Mouse (Mus musculus) right cerebral cortex, adult 18-20 months (tissue): ENCODE results near the gene 1700003E16Rik.

Experiments
- DNase-seq: peaks from one replicate; pipeline ENCODE4 v3.0.0; 2022; ENCODE audit warnings: mixed read lengths

1700003E16Rik gene

DNA sequence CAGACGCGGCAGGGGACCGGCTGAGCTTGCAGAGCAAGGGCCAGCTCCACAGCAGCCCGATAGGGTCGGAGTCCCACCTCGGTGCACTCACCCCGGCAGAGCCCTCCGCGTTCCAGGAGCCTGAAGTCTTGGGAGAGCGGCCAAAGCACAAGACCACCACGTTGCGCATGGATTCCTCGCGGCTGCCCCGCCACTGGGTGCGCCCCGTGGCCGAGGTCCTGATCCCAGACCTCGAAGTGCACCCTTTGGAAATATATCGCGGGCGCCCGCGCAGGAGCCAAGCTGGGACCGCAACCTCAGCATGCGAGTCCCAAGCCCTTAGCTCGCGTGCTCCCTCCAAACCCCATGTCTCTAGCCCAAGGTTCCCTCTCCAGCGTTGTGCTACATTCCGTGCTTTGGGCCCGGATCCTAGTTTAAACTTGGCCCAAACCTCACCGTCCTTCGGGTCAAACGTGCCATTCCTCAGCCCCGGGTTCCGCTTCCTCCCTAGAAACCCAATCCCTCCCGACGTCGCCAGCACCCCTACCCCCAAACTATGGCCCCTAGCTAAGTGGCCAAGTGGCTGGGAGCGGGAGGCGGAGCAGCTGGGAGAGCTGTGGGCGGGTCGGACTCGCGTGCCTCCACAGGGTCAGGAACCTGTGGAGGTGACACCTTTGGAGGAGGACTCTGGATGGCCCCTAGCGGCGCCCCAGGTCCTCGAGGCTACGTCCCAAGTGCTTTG is 5.9 kb downstream of the 1700003E16Rik start:
- no peak for DNase-seq

DNA sequence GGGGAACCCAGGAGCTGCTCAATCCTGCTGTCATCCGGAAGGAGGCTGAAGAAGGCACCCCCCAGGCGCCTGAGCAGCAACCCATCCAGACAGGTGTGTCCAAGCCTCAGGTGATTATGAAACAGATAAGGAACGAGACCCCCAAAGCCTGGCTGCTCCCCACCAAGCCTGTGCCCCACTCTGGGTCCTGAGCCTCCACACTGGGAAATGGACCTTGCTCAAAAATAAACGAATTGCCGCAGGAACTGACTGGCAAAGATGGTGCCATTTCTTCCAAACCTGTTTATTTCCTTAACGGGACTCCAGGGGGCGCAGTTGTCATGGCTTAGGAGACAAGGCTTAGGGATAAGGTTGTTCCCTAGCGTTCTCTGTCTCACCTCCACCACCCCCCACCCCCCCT is 6.5 kb downstream of the 1700003E16Rik start:
- peak; percentile 64 for DNase-seq

DNA sequence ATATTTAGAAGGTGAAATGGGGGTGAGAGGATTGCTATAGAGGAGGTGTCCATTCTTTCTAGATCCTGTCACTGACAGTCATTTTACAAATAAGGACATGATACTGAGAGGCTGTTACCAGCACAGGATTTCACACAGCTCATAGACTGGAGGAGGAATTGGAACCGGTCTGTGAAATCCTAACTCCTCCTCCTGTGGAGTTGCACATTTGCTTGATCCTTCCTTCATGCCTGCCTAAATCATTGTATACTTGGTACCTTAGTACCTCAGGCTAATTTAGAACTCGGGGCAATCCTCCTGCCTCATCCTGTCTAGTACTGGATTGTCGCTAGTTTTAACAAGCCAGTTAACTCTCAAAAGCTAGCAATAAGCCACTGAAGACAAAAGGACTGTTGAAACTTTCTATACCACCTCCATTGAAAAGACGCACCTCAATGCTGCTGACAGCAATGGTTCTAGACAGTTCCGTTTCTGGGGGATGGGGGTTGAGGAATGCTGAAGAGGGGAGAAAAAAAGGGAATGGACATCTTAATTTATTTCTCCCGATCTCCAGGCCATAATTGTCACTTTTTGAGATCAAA is 8.9 kb downstream of the 1700003E16Rik start:
- no peak for DNase-seq

DNA sequence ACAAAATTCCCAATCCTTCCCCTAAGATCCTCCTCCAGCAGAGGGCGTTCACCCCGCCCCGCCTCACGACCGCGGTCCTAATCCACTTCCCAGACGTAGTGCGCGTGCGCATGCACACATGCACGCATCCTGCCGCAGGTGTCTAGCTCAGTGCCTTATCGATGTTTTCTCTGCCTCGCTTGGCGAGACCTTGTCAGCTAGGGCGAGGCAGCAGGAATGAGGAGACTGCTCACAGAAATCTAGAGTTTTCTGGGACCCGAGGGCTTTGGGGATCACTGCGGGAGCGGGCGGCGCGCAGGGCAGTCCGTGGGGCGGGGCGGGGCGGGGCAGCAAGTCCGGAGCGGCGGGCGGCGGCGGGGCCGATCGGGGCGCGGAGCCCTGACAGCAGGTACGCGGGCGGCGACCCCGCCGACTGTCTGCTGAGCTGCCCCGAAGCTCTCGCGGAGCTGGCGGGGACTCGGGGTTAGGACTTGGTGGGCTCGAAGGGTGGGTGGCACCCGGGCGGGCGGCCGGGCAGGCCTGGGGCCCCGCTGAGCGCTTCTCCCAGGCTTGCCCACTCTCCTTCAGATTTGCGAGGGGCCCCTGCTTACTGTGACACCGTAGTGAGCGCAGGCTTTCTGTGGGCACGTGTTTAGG is 9.5 kb downstream of the 1700003E16Rik start, which contains the start of gene Dctn1:
Dctn1 (plus strand) TSS at position 314 of the 636 bp plus-strand sequence.
- peak; percentile 94 for DNase-seq

DNA sequence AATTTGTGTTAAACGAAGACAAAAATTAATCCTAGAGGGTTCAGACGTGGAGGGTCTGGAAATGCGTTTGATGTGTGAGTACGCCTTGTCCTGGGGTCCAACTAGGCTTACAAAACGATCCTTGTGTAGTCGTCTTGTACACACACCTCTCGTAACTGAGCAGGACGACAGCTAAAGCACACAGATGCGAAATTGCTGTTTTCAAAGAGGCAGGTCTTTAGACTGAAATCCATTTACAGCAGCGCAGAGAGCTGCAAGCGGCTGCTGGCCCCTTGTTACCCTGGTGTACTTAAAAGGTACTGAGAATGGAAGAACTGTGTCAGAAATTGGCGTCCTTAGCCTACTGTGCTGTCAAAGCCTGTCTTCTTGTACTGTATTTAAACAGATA is 10.0 kb downstream of the 1700003E16Rik start:
- no peak for DNase-seq

DNA sequence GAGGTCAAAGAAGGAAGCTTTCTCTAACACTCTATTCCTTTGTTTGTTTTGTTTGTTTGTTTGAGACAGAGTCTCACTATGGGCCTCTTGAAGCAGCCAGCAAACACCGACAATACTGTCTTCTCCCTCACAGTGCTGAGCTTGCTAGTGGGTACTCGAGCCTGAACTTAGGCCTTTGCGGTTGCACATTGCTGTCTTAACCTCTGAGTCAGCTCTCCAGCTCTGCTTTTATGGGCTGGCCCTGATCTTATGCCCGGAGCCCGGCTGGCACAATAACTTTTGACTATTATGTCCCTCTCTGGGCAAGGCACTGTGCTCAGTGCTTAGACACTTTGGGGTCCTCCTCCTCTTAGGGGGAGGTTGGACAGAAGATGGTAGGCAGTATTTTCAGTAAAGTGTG is 13.7 kb downstream of the 1700003E16Rik start:
- no peak for DNase-seq

DNA sequence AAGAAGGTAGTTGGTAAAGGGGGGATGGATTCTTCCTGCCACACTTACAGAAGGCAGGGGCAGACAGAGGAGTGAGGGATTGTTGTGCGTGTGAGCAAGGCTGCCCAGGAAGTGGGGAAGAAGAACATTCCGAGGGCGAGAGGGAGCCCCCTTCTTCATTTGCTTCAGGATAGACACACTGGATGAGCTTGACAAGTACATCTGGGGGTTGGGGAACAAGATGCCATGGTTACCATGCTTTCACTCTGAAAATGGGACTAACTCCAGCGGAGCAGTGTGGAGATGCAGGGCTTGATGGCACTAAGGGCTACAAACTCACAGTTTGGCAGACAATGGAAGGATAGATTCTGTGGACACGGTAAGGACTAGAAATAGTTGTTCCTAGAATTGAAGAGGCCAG is 14.9 kb downstream of the 1700003E16Rik start:
- no peak for DNase-seq

DNA sequence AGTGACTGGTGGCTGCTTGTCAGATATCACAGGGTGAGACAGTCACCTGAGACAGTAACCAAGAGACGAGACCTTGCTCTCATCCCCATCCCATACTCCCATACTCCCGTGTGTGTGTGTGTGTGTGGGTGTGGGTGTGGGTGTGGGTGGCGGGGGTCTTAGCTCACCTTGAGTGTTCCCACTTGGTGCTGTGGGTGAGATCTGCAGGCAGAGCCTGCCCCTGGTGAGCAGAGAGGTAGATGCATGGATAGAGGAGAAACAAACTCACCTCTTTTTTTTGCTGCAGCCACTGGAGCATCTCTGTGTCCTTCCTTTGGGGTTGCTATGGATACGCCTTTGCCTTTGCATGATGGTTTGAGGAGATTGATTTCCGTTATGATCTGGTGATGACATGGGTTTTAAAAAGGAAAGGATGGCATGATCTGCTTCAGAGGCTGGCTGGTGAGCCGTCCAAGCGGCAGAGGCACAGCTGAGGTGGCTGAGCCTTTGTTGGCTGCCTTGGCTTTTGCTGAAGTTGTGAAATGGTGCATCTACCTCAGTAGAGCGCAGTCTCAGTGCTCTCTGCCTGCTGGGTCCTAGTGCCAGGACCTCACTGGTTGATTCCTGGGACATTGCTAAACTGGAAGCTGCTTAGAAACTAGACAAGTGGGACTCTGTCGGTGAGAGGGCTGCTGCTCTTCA is 16.2 kb downstream of the 1700003E16Rik start:
- DNase-seq = peak; percentile 84

DNA sequence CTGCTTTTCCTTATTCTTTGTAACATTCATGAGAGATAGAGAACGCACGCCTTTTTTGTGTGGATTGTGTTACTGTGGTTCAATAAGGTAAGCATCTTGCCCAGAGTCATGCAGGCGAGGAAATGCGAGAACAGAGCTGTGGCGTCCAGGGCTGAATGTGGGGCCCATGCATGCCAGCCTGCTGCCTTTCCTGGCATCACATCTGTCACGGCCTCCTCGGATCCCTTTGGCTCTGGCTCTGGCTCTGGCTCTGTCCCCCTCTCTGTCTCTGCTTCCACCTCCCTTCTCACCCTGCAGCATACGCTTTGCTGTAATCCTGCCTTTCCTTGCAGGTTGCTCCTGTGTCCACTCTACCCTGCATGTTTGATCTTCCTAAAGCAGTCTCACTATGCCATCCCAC is 19.8 kb downstream of the 1700003E16Rik start:
- no peak for DNase-seq

DNA sequence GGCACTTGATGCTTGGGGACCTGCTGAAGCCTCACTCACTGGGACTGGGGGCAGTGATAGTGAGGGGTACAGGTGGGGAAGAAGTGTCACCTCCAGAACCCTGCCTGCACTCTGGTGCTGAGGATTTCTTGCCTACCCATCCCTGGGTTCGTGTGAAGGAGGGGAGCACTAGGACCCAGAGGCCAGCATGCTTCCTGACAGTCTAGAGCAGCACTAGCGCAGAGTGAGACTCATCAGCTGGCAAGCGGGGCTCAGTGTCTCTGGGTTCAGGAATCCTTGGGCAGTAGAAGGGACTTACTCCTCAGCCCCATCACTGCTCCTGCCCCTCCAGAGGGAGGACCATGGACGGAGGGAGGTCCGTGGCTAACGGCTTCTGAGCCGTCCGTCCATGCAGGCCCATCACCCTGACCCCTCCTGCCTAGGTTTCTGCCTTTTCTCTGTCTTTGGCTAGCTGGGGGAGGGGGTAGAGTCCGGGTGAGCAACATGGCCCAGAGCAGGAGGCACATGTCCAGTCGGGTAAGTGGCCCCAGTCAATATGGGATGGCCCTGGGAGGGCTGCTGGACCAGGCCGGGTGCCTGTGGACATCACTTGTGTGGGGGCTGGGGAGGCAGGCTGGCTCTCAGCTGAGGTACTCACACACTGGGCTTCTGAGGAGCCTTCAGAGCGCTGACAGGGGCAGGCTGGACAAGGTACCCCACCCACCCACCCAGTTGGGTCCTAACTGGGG is 23.4 kb downstream of the 1700003E16Rik start:
- peak; percentile 89 for DNase-seq

DNA sequence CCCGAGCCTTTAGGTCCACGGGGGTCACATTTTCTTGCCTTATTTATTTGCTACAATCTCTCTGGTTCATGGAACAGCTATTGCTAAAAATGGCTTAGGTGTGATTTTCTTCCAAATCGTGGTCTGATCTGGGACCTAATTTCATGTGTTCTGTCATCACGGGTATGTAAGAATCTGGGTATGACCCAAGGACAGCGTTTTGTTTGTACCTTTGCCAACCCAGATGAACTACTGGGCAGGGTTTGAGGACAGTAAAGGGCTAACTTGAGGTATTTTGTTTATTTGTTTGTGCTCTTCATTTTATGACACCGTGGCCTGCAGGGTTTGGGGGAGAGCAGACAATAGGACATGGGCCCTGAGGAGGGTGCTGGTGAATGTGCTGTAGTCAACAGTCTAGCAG is 24.4 kb downstream of the 1700003E16Rik start:
- no peak for DNase-seq

DNA sequence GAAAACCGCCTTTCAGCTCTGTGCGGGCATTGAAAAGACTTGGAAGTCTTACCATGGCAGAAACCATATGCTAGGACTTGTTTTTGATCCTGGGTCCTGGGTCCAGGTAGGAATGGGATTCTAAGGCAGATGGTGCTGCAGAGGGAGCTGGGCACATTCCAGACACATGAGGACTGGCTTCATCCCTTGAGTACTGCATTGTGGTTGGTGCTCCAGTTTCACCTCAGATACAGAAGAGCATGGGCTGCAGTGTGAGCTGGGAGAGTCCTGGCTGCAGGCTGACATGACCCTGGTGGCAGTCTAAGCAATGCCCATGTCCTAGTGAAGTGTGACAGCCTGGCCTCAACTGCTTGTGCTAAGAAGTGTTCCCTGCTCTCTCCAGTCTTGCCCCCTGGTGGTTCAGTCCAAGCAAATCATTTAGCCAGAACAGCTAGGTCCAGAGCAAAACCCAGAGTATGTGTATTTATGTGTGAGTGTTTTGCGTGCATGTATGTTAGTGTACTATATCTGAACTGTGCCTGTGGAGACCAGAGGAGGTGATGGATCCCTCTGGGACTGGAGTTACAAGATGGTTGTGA is 28.7 kb downstream of the 1700003E16Rik start:
- DNase-seq = no peak

DNA sequence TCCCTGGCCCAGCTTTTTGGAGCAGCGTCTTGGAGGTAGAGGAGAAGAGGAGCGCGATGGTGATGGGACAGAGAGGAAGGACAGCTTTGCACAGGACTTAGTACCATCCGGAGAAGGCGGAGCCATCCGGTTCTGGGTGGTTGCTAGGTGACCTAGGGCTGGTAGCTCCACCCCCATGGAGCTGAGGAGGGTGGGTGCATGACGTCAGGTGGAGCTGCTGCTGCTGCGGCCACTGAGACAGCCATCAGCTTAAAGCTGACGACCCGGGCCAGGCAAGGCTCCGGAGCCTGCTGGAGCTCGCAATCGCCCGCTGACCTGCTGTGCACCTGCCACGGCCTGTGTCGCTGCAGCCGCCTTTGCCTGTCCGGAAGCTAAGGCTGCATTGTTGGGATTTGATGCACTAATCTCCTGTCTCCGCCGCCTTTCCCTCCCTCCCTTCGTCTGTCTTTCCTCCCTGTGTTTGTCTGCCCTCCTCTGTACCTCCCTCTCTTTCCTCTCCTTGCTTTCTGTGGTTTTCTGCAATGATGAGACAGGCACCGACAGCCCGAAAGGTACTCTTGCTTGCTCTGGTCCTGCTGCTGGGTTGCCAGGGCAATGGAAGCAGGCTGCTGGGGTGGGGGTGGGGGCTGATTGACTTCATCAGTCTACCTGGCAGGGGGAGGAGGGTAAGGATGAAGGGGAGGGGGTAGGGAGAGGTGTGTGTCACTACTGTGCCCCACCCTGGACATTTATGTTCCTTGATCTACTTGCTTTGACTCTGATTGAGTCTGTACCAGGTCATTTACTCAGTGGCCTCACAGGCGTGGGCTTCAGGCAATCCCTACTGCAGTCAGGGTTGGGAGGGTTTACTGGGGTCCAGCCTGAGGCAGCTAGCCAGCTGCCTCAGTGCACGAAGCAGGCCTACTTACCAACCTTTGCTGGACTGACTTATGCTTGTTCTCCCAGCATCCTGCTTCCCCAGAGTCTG is 30.0 kb downstream of the 1700003E16Rik start:
- DNase-seq = peak; percentile 95

DNA sequence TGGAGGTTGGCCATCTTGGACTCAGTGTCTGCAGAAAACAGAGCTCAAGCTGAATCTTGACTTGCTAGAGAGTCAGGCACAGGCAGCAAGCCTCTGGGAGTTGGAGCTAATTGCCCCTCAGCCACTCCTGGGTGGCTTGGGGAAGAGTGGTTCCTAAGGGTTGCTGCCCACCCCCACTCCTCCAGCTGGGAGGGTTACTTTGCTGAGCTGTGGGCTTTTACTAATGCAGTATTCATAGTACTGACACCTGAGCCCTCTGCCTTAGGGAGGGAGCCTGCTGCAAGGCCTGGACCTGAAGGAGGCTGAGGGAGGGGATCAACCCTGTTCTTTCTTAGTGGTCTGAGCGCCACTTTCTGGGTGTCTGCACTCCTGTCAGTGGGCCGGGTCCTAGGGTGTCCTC is 30.7 kb downstream of the 1700003E16Rik start:
- no peak for DNase-seq

DNA sequence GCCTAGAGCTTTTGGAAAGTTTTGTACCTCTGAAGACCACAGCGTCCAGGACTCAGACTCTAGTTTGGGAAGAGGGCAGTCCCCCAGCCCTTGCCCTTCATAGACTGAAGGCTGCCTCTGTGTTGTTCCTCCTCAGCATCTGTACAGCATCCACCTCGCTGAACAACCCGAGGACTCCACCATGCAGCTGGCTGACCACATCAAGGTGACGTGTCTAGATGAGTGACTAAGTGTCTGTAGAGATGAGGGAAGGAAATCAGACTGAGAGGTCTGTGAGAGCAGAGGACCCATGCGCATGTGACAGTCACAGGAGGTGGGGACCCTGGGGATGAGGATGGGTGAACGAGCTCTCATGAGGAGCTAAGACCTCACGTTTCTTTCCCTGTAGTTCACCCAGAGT is 37.4 kb downstream of the 1700003E16Rik start:
- DNase-seq = no peak

DNA sequence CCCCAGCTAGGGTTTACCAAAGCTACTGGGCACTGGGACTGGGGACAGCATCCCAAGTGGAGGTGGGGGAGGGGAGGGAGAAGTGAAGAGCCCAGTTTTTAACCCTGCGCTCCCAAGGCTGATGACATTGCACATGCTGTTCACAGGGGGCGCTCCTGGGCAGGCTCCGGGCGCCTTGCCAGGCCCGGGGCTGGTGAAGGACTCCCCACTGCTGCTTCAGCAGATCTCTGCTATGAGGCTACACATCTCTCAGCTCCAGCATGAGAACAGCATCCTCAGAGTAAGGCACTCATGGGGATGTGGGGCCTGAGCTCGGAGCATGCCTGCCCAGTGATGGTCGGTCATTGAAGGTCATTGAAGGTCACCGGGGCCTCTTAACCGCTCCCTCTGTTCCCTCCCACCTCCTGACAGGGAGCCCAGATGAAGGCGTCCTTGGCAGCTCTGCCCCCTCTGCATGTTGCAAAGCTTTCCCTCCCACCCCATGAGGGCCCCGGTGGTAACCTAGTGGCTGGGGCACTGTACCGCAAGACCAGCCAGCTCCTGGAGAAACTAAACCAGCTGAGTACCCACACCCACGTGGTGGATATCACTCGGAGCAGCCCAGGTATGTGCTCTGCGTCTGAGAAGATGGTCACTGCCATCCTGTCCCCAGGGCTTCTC is 41.3 kb downstream of the 1700003E16Rik start:
- peak; percentile 76 for DNase-seq

DNA sequence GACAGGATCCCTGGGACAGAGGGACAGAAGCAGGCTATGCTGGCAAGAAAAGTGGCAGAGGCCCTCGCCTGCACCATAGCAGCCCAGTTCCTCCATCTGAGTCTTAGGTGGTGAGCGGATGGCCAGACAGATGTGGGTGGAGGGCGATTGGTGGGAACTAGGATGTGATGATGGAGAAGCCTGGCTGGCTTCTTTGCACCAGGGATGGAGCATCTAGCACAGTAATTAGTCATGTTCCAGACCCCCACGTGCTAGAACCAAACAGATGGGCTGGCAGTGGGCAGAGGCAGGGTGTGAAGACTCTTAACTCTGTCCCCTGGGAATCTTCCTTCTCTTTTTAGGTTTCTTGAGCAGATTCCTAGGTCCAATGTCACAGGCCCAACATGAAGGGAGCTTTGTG is 47.1 kb downstream of the 1700003E16Rik start:
- DNase-seq = no peak

DNA sequence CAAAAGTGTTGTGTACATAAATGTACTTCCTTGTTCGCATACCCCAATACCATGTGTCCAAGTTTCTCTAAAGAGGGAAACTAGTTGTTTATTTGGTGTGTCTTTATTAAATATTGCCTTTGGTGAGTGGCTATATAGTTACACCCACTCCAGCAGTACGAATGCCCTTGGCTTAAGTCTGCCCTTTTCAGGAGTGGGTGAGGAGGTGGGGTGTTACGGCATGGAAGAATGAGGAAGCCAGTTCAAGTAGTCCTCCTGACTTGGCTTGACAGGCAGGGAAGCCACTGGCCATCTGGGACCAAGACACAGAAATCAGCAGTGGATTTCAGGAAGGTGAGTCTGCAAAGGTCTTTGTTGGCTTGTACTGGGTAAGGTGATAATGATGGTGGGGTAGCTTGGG is 49.6 kb downstream of the 1700003E16Rik start:
- no peak for DNase-seq

DNA sequence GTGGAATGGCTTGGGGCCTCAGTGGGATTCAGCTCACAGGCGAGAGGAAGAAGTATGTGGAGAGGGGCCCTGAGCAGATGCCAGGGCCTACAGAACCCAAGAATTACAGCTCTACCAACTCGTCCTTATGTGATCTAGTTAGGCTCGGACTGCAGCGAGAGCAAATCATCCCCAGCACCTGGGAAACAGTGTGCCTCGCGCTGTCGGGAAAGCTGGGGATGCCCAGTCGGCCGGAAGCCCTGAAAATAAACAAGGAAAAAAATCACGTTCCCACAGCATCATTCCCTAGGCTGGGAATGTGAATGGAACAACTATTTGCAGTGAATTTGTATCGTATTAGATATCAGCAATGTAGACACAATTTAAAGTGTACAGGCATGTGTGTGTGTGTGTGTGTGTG is 50.1 kb downstream of the 1700003E16Rik start:
- DNase-seq = no peak

DNA sequence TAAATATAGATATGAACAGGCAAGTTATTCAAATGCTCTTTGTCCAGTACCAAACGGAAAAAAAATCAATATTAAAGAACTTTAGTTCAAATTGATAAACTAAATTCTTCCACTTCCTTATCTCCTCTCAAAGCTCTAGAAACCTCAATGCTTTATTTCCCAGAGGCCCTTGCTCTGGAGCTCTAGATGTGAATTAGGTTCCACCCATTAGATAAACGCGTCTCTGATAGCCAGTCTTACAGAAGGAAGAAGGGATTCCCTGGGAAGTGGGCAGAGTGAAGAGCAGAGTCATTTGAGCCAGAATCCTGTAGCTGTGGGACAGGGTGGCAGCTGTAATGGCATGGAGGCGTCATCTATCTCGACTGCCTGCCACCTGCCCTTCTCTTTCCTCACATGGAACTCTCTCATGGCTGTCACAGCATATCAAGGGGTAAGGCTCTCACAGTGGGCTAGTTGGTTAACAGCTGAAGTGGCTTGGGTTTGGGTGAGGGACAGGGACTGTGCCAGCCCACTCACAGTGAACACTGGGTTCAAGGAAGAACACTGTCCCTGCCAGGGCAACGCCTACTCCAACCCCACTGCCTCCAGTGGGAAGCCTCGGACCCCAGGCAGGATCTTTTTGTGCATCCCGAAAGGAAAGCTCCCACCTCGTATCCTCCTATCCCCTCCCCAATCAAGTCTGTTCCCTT is 51.3 kb downstream of the 1700003E16Rik start:
- no peak for DNase-seq
